Mouse (Mus musculus) forebrain, embryonic 10.5 days (tissue): ENCODE data around the gene Bend3. TPM values are rescaled to one million over a fixed set of nuclear protein-coding genes. Genes with fewer than 3 reads are reported as not detected.

Experiments
- DNase-seq: peaks from one replicate; pipeline ENCODE4 v3.0.0-alpha.2; 2017; ENCODE audit warnings: low spot score; ENCODE audit errors: extremely low spot score
- H3K27ac ChIP-seq: fragments of 300-500 bp; sonication (generic); 2 replicates; pipeline ENCODE4 v1.5.1; 2016; ENCODE audit warnings: mild to moderate bottlenecking
- H3K27me3 ChIP-seq: fragments of 300-500 bp; sonication (generic); 2 replicates; pipeline ENCODE4 v1.6.1; 2016; ENCODE audit warnings: mild to moderate bottlenecking; ENCODE audit not compliant: poor library complexity, severe bottlenecking
- H3K36me3 ChIP-seq: fragments of 300-500 bp; sonication (generic); replicated peaks from 2 replicates; pipeline ENCODE4 v1.6.1; 2016; ENCODE audit warnings: mild to moderate bottlenecking, moderate library complexity
- H3K4me1 ChIP-seq: fragments of 300-500 bp; sonication (generic); 2 replicates; pipeline ENCODE4 v1.6.1; 2016
- H3K4me3 ChIP-seq: fragments of 300-500 bp; sonication (generic); 2 replicates; pipeline ENCODE4 v1.5.1; 2016; ENCODE audit warnings: mild to moderate bottlenecking, moderate library complexity
- H3K9me3 ChIP-seq: fragments of 300-500 bp; sonication (generic); 2 replicates; pipeline ENCODE4 v1.6.1; 2016; ENCODE audit warnings: mild to moderate bottlenecking, moderate library complexity
- WGBS: fragments of 180-500 bp; shearing (Covaris S2); methylation state at CpG from one replicate; pipeline ENCODE4 v1.1.7; 2016; 5-methylcytosine and 5-hydroxymethylcytosine counted together
- polyA plus RNA-seq: library from polyadenylated mRNA; unstranded; fragments of >200 nt; fragmentation: Nextera tagmentation; extraction: Ambion mirVana; gene quantifications from 2 replicates; pipeline ENCODE4 v1.2.1, GENCODE M21; 2016

Bend3 gene
- polyA plus RNA-seq, 1 experiment from 2014 or later = 9.2 TPM

DNA sequence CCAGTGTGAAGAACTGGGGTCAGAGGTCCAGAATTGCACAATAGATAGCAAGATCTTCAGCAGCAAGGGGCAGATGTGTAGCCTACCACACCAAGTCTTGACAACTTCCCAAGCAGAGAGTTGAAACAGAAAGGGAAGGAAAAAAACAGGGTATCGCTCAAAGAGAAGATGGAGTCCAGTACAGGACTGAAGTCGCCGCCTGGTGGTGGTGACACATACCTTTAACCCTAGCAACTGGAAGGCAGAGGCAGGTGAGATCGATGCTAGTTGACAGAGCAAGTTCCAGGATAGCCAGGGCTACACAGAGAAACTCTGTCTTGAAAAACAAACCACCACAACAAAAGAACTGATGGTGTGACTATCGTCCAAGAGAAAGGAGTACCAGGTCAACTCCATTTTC lies 70.8 kb downstream of the Bend3 start:
- Histone ChIP-seq H3K36me3 (no peaks in the 10 kb centered on the region), H3K4me3 (no peak overlapping the region), H3K9me3 (peaks cover 5% of the 10 kb centered on the region; the same call in 1 of the 2 replicates), H3K27me3 (no peaks in the 10 kb centered on the region), H3K27ac (no peak overlapping the region), H3K4me1 (peaks cover 5% of the 10 kb centered on the region; the same call in 1 of the 2 replicates)
- DNase-seq = no peak
- 60% methylated on average over 5 of the region's 5 CpGs for WGBS

DNA sequence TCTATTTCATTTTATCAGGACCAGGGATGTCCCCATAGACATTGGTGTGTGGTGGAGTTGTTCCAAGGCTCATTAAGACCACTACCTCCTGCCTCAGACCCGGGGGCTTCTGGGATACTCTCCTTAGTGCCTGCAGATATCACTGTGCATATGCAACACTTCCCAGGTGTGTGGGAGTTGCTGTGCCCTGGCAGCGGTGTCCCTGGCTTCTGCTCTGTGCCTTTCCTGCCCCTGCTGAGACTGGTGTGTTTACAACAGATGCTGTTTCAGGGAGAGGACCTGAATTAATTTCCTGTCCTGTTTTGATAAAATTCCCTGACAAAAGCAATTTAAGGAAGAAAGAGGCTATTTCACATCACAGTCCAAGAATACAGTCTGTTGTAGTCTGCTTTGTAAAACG lies 72.3 kb downstream of the Bend3 start:
- Histone ChIP-seq H3K27me3 (no peaks in the 10 kb centered on the region), H3K4me1 (peaks cover 5% of the 10 kb centered on the region; the same call in 1 of the 2 replicates), H3K9me3 (peaks cover 5% of the 10 kb centered on the region; the same call in 1 of the 2 replicates), H3K36me3 (no peaks in the 10 kb centered on the region), H3K27ac (no peak overlapping the region), H3K4me3 (no peak overlapping the region)
- DNase-seq = no peak
- WGBS = 47% methylated on average over 3 of the region's 3 CpGs

DNA sequence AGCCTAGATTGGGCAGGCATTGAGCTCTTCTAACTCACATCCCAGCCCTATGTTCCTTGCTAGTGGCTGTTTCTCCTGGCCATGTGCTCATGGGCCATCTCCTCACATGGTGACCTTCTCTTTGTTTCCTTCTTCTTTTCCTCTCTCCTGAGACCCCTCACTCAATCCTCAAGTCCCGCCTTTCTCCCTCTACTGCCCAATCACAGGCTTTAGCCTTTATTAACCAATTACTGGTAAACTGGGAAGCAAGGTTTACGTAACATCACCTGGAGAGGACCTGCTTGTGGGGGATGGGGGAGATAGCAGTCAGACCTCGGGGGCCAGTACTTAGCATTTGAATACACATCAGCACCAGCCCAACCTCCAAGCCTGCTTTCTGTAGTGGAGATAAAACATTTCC lies 72.8 kb downstream of the Bend3 start:
- no peaks in the 10 kb centered on the region for H3K27me3 ChIP-seq
- H3K4me3 ChIP-seq = no peak overlapping the region
- no peak overlapping the region for H3K27ac ChIP-seq
- no peaks in the 10 kb centered on the region for H3K36me3 ChIP-seq
- no peak for DNase-seq
- peaks cover 5% of the 10 kb centered on the region; the same call in 1 of the 2 replicates for H3K9me3 ChIP-seq
- H3K4me1 ChIP-seq = peaks cover 5% of the 10 kb centered on the region; the same call in 1 of the 2 replicates
- WGBS = 33% methylated on average over 3 of the region's 3 CpGs

DNA sequence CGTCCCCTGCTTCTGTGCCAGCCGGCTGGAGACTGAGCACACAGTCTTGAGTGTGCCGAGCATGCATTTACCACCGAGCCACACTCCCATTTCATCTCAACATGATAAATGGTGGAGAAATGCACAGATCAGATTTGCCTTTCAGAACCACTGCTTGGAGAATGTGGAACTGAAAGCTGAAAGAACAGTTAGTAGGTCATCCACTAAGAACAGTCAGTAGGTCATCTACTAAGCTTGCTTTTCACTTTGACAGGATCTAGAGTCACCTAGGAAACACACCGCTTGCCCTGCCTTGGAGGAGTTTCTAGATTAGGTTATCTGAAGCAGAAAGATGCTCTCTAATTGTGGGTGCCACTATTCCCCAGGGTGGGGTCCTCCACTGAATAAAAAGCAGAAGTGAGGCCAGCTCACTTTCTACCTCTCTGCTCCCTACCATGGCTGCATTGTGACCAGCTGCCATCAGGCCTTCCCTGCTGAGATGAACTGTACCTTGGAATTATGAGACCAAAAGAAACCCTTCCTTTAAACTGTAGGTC lies 79.1 kb downstream of the Bend3 start:
- Histone ChIP-seq H3K4me1 (no peaks in the 10 kb centered on the region), H3K4me3 (no peak overlapping the region), H3K27ac (no peak overlapping the region), H3K9me3 (peaks cover 5% of the 10 kb centered on the region; the same call in 1 of the 2 replicates), H3K27me3 (no peaks in the 10 kb centered on the region), H3K36me3 (no peaks in the 10 kb centered on the region)
- no peak for DNase-seq
- 92% methylated on average over 5 of the region's 5 CpGs for whole genome bisulfite sequencing

DNA sequence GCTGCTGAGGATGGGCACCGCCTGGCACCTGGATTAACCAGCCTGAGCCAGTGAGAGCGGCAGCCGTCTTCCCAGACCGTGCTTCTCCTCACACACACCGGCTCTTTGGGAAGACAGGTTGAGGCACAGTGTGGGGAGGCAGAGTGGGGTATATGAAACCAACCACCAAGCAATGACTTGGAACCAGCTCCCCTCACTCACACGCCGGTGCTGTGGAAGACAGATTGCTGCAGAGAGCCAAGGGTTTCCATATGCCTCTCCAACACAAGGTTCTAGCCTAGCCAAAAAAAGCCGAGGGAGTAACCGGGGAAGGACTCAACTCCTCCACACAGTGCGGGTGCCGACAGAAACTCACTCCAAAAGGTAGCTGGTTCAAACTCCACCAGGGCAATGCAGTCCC lies 80.7 kb downstream of the Bend3 start:
- no peak overlapping the region for H3K4me3 ChIP-seq
- peaks cover 3% of the 10 kb centered on the region; the same call in 1 of the 2 replicates for H3K9me3 ChIP-seq
- H3K27me3 ChIP-seq = no peaks in the 10 kb centered on the region
- no peaks in the 10 kb centered on the region for H3K36me3 ChIP-seq
- 78% methylated on average over 11 of the region's 11 CpGs for WGBS
- DNase-seq = no peak
- H3K4me1 ChIP-seq = no peaks in the 10 kb centered on the region
- no peak overlapping the region for H3K27ac ChIP-seq

DNA sequence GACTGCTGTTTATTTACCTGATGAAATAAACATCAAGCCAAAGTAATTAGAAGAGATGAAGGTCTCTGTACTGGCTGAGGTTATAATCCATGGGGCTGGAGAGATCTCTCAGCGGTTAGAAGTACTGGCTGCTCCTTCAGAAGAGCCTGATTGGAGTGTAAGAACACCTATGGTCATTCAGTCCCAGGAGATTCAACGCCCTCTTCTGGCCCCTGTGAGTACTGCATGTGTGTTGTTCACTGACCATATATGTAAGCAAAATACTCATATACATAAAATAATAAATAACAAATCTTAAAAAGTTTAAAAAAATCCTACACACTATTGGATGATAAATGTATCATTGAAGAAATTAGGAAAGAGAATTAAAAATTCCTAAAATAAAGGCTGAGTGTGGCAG lies 82.1 kb downstream of the Bend3 start:
- Histone ChIP-seq H3K4me3 (no peak overlapping the region), H3K36me3 (no peaks in the 10 kb centered on the region), H3K4me1 (no peaks in the 10 kb centered on the region), H3K27me3 (no peaks in the 10 kb centered on the region), H3K9me3 (peaks cover 3% of the 10 kb centered on the region; the same call in 1 of the 2 replicates), H3K27ac (no peak overlapping the region)
- DNase-seq = no peak
- 33% methylated on average over 2 of the region's 2 CpGs for WGBS

DNA sequence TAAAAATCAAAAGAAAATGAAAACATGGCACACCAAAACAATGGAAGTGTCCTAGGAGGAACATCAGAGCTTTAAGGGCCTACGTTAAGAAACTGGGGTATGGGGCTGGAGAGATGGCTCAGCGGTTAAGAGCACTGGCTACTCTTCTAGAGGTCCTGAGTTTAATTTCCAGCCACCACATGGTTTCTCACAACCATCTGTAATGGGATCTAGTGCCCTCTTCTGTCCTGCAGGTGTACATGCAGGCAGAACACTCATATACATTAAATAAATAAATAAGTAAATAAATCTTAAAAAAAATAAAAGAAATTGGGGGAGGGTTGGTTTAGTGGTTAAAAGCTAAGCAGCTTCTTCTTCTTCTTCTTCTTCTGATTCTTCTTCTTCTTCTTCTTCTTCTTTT lies 82.7 kb downstream of the Bend3 start:
- no peaks in the 10 kb centered on the region for H3K4me1 ChIP-seq
- no peak for DNase-seq
- no peaks in the 10 kb centered on the region for H3K36me3 ChIP-seq
- H3K4me3 ChIP-seq = no peak overlapping the region
- WGBS = 92% methylated on average over 2 of the region's 2 CpGs
- H3K27ac ChIP-seq = no peak overlapping the region
- no peaks in the 10 kb centered on the region for H3K27me3 ChIP-seq
- H3K9me3 ChIP-seq = peaks cover 3% of the 10 kb centered on the region; the same call in 1 of the 2 replicates

Other genes starting within 250 kb of the Bend3 start
- 9.4 and 12.7 TPM in 2 replicates for gene Gm9803, start 45.3 kb downstream of the Bend3 start, polyA plus RNA-seq
- 63.6 and 64.3 TPM in 2 replicates for gene 1700021F05Rik, start 62.2 kb downstream of the Bend3 start, polyA plus RNA-seq
- 183 and 206 TPM in 2 replicates for gene Cd24a, start 99.5 kb downstream of the Bend3 start, polyA plus RNA-seq